Mouse (Mus musculus): ENCODE measurements around the gene Olfr1441. TPM values are rescaled to one million over a fixed set of nuclear protein-coding genes. Genes with fewer than 3 reads are reported as not detected.
A peak's percentile ranks its signal among the peaks of the same experiment; 100 is the strongest.

Olfr1441 gene
- polyA plus RNA-seq, 1 experiment from 2014 or later, result not detected

DNA sequence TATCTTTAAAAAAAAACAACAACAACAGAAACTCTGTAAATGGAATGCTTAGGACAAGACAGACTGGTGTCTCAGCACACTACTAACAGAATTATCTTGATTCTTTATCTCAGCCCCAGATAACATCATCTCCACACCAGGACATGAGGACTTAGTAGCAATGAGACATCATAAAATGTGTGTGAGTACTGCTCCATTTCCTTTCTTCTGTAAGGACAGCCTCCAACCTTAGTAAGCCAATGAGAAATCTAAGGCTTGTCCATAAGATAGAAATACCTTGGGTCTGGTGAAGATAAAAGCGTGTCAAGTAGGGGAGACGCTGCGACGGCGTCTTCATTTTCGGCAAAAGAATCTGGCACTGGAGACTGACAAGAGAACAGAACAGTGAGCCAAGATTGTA is 10.4 kb downstream of the Olfr1441 start, which contains the start of gene Pfpl:
TSS of gene Pfpl (plus strand) at position 301 of the 400 bp plus-strand sequence.
- H3K9me3 ChIP-seq (ENCODE audit: control insufficient read depth, low read length), result no peaks in the 10 kb centered on the region
- DNase-seq (ENCODE audit: low spot score) (no peak), ATAC-seq (ENCODE audit: insufficient number of reproducible peaks, low FRiP score, low TSS enrichment, low read depth) (no peak)
- H3K9ac ChIP-seq (ENCODE audit: low read length), result no peak within 1 kb of the TSS
- no peak within 1 kb of the TSS for H3K4me2 ChIP-seq (ENCODE audit: low read depth, severe bottlenecking)
- 92% methylated on average over 6 of the region's 6 CpGs for WGBS
- no peak within 1 kb of the TSS for H3K27ac ChIP-seq (replicated peaks; ENCODE audit: low read depth, low read length)
- H3K27me3 ChIP-seq (ENCODE audit: control insufficient read depth, insufficient read depth, low read length), result no peaks in the 10 kb centered on the region
- H3K4me3 ChIP-seq (ENCODE audit: low read depth, low read length), result no peak within 1 kb of the TSS
- no peaks in the 10 kb centered on the region for H3K4me1 ChIP-seq (ENCODE audit: control insufficient read depth, insufficient read depth, low read length)
- H3K36me3 ChIP-seq (ENCODE audit: control insufficient read depth, insufficient read depth, low read length), result no peaks in the 10 kb centered on the region

DNA sequence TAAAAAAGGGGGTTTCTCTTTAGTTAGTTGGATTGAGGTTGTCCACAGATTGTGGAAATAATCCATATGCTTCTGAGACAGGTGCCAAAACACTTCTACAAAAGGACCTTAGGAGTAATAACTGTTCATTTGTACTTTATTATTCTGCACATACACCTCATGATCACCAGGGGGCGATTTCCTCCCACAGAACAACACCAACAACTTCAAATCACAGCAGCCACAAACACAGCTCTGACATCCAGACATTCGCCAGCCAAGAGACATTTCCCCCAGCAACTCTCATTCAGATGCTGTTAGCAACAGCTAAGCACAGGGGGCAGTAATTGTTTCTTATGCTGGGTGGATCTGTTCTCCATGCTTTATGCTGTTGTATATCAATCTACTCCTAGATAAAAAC is 15.8 kb downstream of the Olfr1441 start:
- WGBS, result 17% methylated on average over 2 of the region's 2 CpGs
- H3K4me3 ChIP-seq (ENCODE audit: low read depth, low read length), result no peak overlapping the region
- DNase-seq (ENCODE audit: low spot score), result peak; percentile 30
- no peaks in the 10 kb centered on the region for H3K27me3 ChIP-seq (ENCODE audit: control insufficient read depth, insufficient read depth, low read length)
- no peaks in the 10 kb centered on the region for H3K9me3 ChIP-seq (ENCODE audit: control insufficient read depth, low read length)
- no peak overlapping the region for H3K4me2 ChIP-seq (ENCODE audit: low read depth, severe bottlenecking)
- no peak overlapping the region for H3K9ac ChIP-seq (ENCODE audit: low read length)
- no peak for ATAC-seq (ENCODE audit: insufficient number of reproducible peaks, low FRiP score, low TSS enrichment, low read depth)
- no peaks in the 10 kb centered on the region for H3K4me1 ChIP-seq (ENCODE audit: control insufficient read depth, insufficient read depth, low read length)
- no peaks in the 10 kb centered on the region for H3K36me3 ChIP-seq (ENCODE audit: control insufficient read depth, insufficient read depth, low read length)
- no peak overlapping the region for H3K27ac ChIP-seq (replicated peaks; ENCODE audit: low read depth, low read length)

DNA sequence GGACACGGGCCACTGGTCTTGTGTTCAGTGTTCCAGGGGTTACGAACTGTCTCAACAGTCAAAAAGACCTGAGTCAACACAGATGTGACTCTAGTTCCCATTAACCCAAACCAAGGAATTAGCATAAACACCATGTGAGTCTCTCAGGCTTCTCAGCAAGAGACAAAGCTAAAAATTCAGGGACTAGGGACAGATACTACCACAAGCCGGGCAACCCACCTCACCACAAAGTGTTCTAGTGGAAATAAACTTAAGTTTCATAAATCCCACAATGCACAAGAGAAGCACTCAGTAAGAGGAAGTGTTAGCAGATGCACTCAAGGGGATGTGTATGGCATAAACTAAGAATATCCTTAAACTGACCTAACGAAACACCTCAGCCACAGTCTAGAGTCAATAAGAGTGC is 17.8 kb downstream of the Olfr1441 start:
- ATAC-seq (ENCODE audit: insufficient number of reproducible peaks, low FRiP score, low TSS enrichment, low read depth) (no peak), DNase-seq (ENCODE audit: low spot score) (no peak)
- Histone ChIP-seq H3K27ac (replicated peaks; ENCODE audit: low read depth, low read length) (no peak overlapping the region), H3K4me1 (ENCODE audit: control insufficient read depth, insufficient read depth, low read length) (no peaks in the 10 kb centered on the region), H3K4me3 (ENCODE audit: low read depth, low read length) (no peak overlapping the region), H3K36me3 (ENCODE audit: control insufficient read depth, insufficient read depth, low read length) (no peaks in the 10 kb centered on the region), H3K9me3 (ENCODE audit: control insufficient read depth, low read length) (no peaks in the 10 kb centered on the region), H3K4me2 (ENCODE audit: low read depth, severe bottlenecking) (no peak overlapping the region), H3K9ac (ENCODE audit: low read length) (no peak overlapping the region), H3K27me3 (ENCODE audit: control insufficient read depth, insufficient read depth, low read length) (no peaks in the 10 kb centered on the region)
- WGBS, result 90% methylated on average over 4 of the region's 4 CpGs

DNA sequence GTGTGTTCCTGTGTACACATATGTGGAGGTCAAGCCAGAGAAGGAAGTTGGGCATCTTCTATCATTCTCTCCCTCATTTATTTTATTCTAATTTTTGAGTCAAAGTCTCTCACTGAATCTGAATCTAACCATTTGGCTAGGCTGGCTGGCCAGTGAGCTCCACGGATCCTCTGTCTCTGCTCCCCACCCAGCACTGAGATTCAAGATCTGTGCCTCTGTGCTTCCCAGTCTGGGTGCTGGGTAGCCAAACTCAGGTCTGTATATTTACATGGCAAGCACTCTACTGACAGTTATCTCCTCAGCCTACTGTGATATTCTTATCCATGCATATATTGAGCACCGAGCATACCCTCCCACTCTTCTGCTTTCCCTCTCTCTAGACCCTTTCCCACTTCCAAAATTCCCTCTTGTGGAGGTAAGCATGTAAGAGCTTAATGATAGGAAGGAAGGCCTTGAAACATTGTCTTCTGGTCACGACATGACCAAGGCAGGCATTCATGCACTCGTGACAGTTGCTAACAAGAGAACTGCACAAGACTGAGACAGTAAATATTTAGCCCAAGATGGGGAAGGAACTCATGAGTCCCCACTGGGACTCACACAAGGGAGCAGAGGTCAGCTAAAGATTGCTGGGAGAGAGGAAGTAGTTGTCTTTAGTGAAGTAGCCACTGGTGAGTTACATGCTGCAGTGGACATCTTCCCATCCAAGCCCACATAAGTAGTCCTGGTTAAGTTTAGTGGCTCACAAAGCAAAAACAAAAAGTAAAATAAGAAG is 18.7 kb downstream of the Olfr1441 start:
- no peaks in the 10 kb centered on the region for H3K36me3 ChIP-seq (ENCODE audit: control insufficient read depth, insufficient read depth, low read length)
- no peak for ATAC-seq (ENCODE audit: insufficient number of reproducible peaks, low FRiP score, low TSS enrichment, low read depth)
- H3K9me3 ChIP-seq (ENCODE audit: control insufficient read depth, low read length), result no peaks in the 10 kb centered on the region
- H3K4me2 ChIP-seq (ENCODE audit: low read depth, severe bottlenecking), result no peak overlapping the region
- no peak overlapping the region for H3K27ac ChIP-seq (replicated peaks; ENCODE audit: low read depth, low read length)
- no peak overlapping the region for H3K9ac ChIP-seq (ENCODE audit: low read length)
- H3K4me3 ChIP-seq (ENCODE audit: low read depth, low read length), result no peak overlapping the region
- 81% methylated on average over 4 of the region's 4 CpGs for WGBS
- no peak for DNase-seq (ENCODE audit: low spot score)
- H3K4me1 ChIP-seq (ENCODE audit: control insufficient read depth, insufficient read depth, low read length), result no peaks in the 10 kb centered on the region
- no peaks in the 10 kb centered on the region for H3K27me3 ChIP-seq (ENCODE audit: control insufficient read depth, insufficient read depth, low read length)

DNA sequence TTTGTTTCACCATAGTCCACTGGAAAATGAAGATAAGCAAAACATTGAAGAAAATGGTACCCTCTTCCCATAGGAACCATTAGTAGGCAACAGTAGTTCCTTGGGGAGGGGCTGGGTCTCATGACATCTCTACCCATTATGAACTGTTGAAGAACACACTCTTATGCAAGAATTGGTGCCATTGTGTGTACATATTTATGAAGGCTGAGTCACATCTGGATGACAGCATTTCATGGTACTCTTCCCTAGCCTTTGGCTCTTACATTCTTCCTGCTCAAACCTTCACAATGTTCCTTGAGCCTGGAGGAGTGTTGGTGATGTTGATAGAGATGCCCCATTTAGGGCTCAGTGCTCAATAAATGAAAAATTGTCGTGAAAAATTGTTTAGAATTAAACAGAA is 22.3 kb downstream of the Olfr1441 start:
- Histone ChIP-seq H3K27me3 (ENCODE audit: control insufficient read depth, insufficient read depth, low read length) (no peaks in the 10 kb centered on the region), H3K9ac (ENCODE audit: low read length) (no peak overlapping the region), H3K4me3 (ENCODE audit: low read depth, low read length) (no peak overlapping the region), H3K27ac (replicated peaks; ENCODE audit: low read depth, low read length) (no peak overlapping the region), H3K4me2 (ENCODE audit: low read depth, severe bottlenecking) (no peak overlapping the region), H3K9me3 (ENCODE audit: control insufficient read depth, low read length) (no peaks in the 10 kb centered on the region), H3K4me1 (ENCODE audit: control insufficient read depth, insufficient read depth, low read length) (no peaks in the 10 kb centered on the region), H3K36me3 (ENCODE audit: control insufficient read depth, insufficient read depth, low read length) (no peaks in the 10 kb centered on the region)
- WGBS, result 50% methylated on average over 1 of the region's 1 CpGs
- DNase-seq (ENCODE audit: low spot score) (no peak), ATAC-seq (ENCODE audit: insufficient number of reproducible peaks, low FRiP score, low TSS enrichment, low read depth) (no peak)

DNA sequence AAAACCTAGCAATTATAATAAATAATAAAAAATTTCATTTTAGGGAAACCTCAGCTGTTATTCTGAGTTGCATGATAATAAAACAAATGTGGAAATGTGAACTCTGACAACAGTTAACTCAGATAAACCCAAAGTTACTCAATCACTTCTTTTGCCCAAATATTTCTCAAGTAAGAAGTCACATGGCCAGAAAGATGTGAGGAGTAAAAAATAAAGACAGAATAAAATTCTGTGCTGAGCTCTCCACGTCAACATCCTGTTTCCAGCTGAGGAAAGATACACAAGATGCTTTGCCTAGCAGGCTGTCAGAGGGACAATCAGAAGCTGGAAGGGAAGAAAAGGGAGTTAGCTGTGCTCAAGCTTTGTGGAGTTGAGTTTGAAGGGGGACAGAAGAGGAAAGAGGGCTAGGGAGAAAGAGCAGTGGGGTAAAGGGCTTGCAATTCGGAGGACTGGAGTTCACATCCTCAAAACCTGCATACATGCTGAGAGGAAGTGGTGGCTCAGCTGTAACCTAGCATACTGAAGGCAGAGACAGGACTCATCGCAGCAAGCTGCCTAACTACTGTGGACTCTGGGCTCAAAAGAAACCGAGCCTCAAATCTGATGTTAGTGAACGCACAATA is 23.0 kb downstream of the Olfr1441 start:
- Histone ChIP-seq H3K27me3 (ENCODE audit: control insufficient read depth, insufficient read depth, low read length) (no peaks in the 10 kb centered on the region), H3K27ac (replicated peaks; ENCODE audit: low read depth, low read length) (no peak overlapping the region), H3K4me2 (ENCODE audit: low read depth, severe bottlenecking) (no peak overlapping the region), H3K4me3 (ENCODE audit: low read depth, low read length) (no peak overlapping the region), H3K36me3 (ENCODE audit: control insufficient read depth, insufficient read depth, low read length) (no peaks in the 10 kb centered on the region), H3K9ac (ENCODE audit: low read length) (no peak overlapping the region), H3K9me3 (ENCODE audit: control insufficient read depth, low read length) (no peaks in the 10 kb centered on the region), H3K4me1 (ENCODE audit: control insufficient read depth, insufficient read depth, low read length) (no peaks in the 10 kb centered on the region)
- DNase-seq (ENCODE audit: low spot score) (no peak), ATAC-seq (ENCODE audit: insufficient number of reproducible peaks, low FRiP score, low TSS enrichment, low read depth) (no peak)
- 80% methylated on average over 5 of the region's 5 CpGs for WGBS

DNA sequence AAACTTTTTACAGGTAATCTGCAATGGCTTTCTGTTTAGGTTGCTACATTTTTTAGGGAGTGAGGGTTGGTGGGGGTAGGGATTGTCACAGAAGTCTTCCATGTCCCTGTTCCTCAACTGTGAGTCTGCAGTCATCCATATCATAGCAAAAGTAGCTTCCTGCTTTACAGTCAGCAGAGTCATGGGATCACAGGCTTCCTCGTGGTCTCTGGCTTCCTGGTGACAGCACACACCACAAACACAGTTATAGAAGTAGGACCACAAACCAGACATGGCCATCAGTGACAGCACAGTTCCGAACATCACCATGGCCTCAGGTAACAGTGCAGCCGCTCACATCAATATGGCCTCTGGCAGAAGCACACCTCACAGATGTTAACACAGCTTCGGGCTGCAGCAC is 25.3 kb downstream of the Olfr1441 start:
- Histone ChIP-seq H3K4me1 (ENCODE audit: control insufficient read depth, insufficient read depth, low read length) (no peaks in the 10 kb centered on the region), H3K4me2 (ENCODE audit: low read depth, severe bottlenecking) (no peak overlapping the region), H3K27ac (replicated peaks; ENCODE audit: low read depth, low read length) (no peak overlapping the region), H3K36me3 (ENCODE audit: control insufficient read depth, insufficient read depth, low read length) (no peaks in the 10 kb centered on the region), H3K9me3 (ENCODE audit: control insufficient read depth, low read length) (no peaks in the 10 kb centered on the region), H3K4me3 (ENCODE audit: low read depth, low read length) (no peak overlapping the region), H3K9ac (ENCODE audit: low read length) (no peak overlapping the region), H3K27me3 (ENCODE audit: control insufficient read depth, insufficient read depth, low read length) (no peaks in the 10 kb centered on the region)
- DNase-seq (ENCODE audit: low spot score) (no peak), ATAC-seq (ENCODE audit: insufficient number of reproducible peaks, low FRiP score, low TSS enrichment, low read depth) (no peak)
- WGBS, result 78% methylated on average over 4 of the region's 4 CpGs

DNA sequence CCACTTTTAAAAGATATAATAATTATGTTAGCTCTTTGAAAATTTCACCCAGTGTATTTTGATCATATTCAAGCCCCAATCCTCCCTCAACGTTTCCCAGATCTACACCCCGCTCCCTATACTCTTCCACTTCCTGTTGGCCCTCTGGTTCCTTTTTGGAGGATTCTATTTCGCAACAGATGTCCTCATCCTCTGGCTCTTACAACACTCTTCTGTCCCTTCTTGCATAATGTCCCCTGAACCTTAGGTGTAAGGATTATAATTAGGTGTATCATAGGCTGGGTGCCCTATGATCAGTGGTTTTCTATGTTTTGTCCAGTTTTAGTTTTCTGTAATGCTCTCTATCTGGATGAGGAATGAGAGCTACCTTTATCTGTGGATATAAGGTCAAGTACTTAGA is 27.8 kb downstream of the Olfr1441 start:
- Histone ChIP-seq H3K4me3 (ENCODE audit: low read depth, low read length) (no peak overlapping the region), H3K4me2 (ENCODE audit: low read depth, severe bottlenecking) (no peak overlapping the region), H3K9ac (ENCODE audit: low read length) (no peak overlapping the region), H3K4me1 (ENCODE audit: control insufficient read depth, insufficient read depth, low read length) (no peaks in the 10 kb centered on the region), H3K27ac (replicated peaks; ENCODE audit: low read depth, low read length) (no peak overlapping the region), H3K27me3 (ENCODE audit: control insufficient read depth, insufficient read depth, low read length) (no peaks in the 10 kb centered on the region), H3K36me3 (ENCODE audit: control insufficient read depth, insufficient read depth, low read length) (no peaks in the 10 kb centered on the region), H3K9me3 (ENCODE audit: control insufficient read depth, low read length) (no peaks in the 10 kb centered on the region)
- 87% methylated on average over 3 of the region's 3 CpGs for WGBS
- no peak for DNase-seq (ENCODE audit: low spot score)
- no peak for ATAC-seq (ENCODE audit: insufficient number of reproducible peaks, low FRiP score, low TSS enrichment, low read depth)

Data from limb, embryonic 11.5 days (tissue).